Mouse (Mus musculus) small intestine, adult 2 months (tissue): Measurements from ENCODE around the gene Asap2.

Source experiments
- CTCF ChIP-seq: fragments of 200-500 bp; IDR thresholded peaks from 2 replicates; pipeline ENCODE4 v1.5.1; 2012; ENCODE audit warnings: low read depth, mild to moderate bottlenecking, control low read depth, inconsistent platforms, low read length, moderate library complexity, mixed read lengths; ENCODE audit not compliant: insufficient replicate concordance, insufficient read length; ENCODE audit errors: extremely low read depth
- POLR2A ChIP-seq: fragments of 200-500 bp; IDR thresholded peaks from 2 replicates; pipeline ENCODE4 v1.6.1; 2012; ENCODE audit warnings: low read depth, mild to moderate bottlenecking, control low read depth, inconsistent platforms, low read length, moderate library complexity

GRCm38 (mm10) chr12:21207422-21207821, 217.2 kb downstream of the Asap2 start:
- TF ChIP-seq POLR2A (no peak), CTCF (no peak)
